Mouse (Mus musculus): Measurements from ENCODE around the gene Hmgb3.
A peak's percentile ranks its signal among the peaks of the same experiment; 100 is the strongest.

- TF ChIP-seq CTCF (IDR thresholded peaks at IDR 0.05; ENCODE audit: insufficient read depth, low read depth, low read length) (no peak), POLR2A (IDR thresholded peaks at IDR 0.05; ENCODE audit: insufficient read depth, low read depth, low read length) (peak; percentile 24; the same call in 1 of the 2 replicates)
Observed at GRCm38 (mm10) chrX:71555415-71556114, at the start of gene Hmgb3.

Measured in olfactory bulb, adult 2 months (tissue).